Mouse (Mus musculus) CH12.LX (cell line): ENCODE data around the gene Ift81. TPM values are rescaled to one million over a fixed set of nuclear protein-coding genes. Genes with fewer than 3 reads are reported as not detected.

ENCODE experiments used
- DNase-seq: peaks from one replicate; pipeline ENCODE4 v3.0.0-alpha.2; 2013; ENCODE audit errors: extremely low read depth
- H3K27ac ChIP-seq: 2 replicates; pipeline ENCODE4 v1.5.1; 2012; ENCODE audit warnings: low read depth, mild to moderate bottlenecking, control low read depth, moderate library complexity; ENCODE audit not compliant: insufficient read depth
- H3K27me3 ChIP-seq: replicated peaks from 2 replicates; pipeline ENCODE3; 2012; ENCODE audit warnings: inconsistent platforms
- H3K36me3 ChIP-seq, 2 experiments: replicated peaks in 1 of 2; 2 replicates each; pipeline versions ENCODE3 to v1.6.1; 2012; ENCODE audit warnings: inconsistent platforms in 1 of 2, low read length in 1 of 2, mild to moderate bottlenecking in 1 of 2, mixed read lengths in 1 of 2, moderate library complexity in 1 of 2; ENCODE audit not compliant: control insufficient read depth in 1 of 2, insufficient read depth in 1 of 2
- H3K4me1 ChIP-seq, 2 experiments: 2 replicates each; pipeline ENCODE4 v1.6.1; 2012; ENCODE audit warnings: inconsistent platforms in 1 of 2, moderate library complexity in 1 of 2; ENCODE audit not compliant: insufficient read depth in 2 of 2, control insufficient read depth in 1 of 2
- H3K4me2 ChIP-seq: 2 replicates; pipeline ENCODE4 v1.6.1; 2012; ENCODE audit warnings: low read depth, mild to moderate bottlenecking, control low read depth; ENCODE audit not compliant: poor library complexity, insufficient read depth, severe bottlenecking
- H3K4me3 ChIP-seq, 3 experiments: fragments of 150-350 bp in 1 of 3; sonication (generic) in 1 of 3; replicated peaks in 1 of 3; 2 replicates each; pipeline versions ENCODE3 to v1.5.1; 2011 to 2012; ENCODE audit warnings: low read depth in 2 of 3, low read length in 2 of 3, mild to moderate bottlenecking in 2 of 3, moderate library complexity in 2 of 3, control low read depth in 1 of 3, improper control_type of control experiment in 1 of 3, inconsistent platforms in 1 of 3, mixed read lengths in 1 of 3; ENCODE audit not compliant: poor library complexity in 1 of 3
- H3K79me2 ChIP-seq: replicated peaks from 2 replicates; pipeline ENCODE4 v1.6.1; 2012; ENCODE audit warnings: mild to moderate bottlenecking, moderate library complexity; ENCODE audit not compliant: control insufficient read depth, poor library complexity, insufficient read depth, severe bottlenecking; ENCODE audit errors: extremely low read depth
- H3K9ac ChIP-seq: 2 replicates; pipeline ENCODE4 v1.6.1; 2012; ENCODE audit warnings: low read depth, mild to moderate bottlenecking, control low read depth, moderate library complexity; ENCODE audit not compliant: insufficient read depth
- H3K9me3 ChIP-seq: replicated peaks from 2 replicates; pipeline ENCODE3; 2012; ENCODE audit warnings: low read length, inconsistent platforms, mixed read lengths
- BHLHE40 ChIP-seq: IDR thresholded peaks from 2 replicates; pipeline ENCODE4 v1.6.1; 2011; ENCODE audit warnings: mild to moderate bottlenecking, low read depth, low read length, improper control_type of control experiment
- CHD1 ChIP-seq: IDR thresholded peaks from 2 replicates; pipeline ENCODE4 v1.6.1; 2012; ENCODE audit warnings: low read depth, low read length, improper control_type of control experiment, inconsistent platforms
- CHD2 ChIP-seq: IDR thresholded peaks from 2 replicates; pipeline ENCODE4 v1.6.1; 2011; ENCODE audit warnings: low read length, improper control_type of control experiment
- ETS1 ChIP-seq: conservative IDR thresholded peaks from 2 replicates; pipeline ENCODE4 v1.6.1; 2012; ENCODE audit warnings: low read depth, mild to moderate bottlenecking, inconsistent platforms, low read length, improper control_type of control experiment, moderate library complexity
- HCFC1 ChIP-seq: IDR thresholded peaks from 2 replicates; pipeline ENCODE4 v1.6.1; 2012; ENCODE audit warnings: low read depth, mild to moderate bottlenecking, inconsistent platforms, low read length, improper control_type of control experiment
- JUN ChIP-seq: IDR thresholded peaks from 2 replicates; pipeline ENCODE4 v1.6.1; 2011; ENCODE audit warnings: low read depth, mild to moderate bottlenecking, low read length, improper control_type of control experiment, moderate library complexity; ENCODE audit not compliant: insufficient read depth
- MAFK ChIP-seq: IDR thresholded peaks from 2 replicates; pipeline ENCODE4 v1.6.1; 2011; ENCODE audit warnings: low read length, improper control_type of control experiment; ENCODE audit not compliant: insufficient replicate concordance
- MXI1 ChIP-seq: IDR thresholded peaks from 2 replicates; pipeline ENCODE4 v1.6.1; 2011; ENCODE audit warnings: mild to moderate bottlenecking, low read depth, low read length, improper control_type of control experiment
- MYC ChIP-seq: IDR thresholded peaks from 2 replicates; pipeline ENCODE4 v1.6.1; 2011; ENCODE audit warnings: low read depth, mild to moderate bottlenecking, improper control_type of control experiment, low read length
- NRF1 ChIP-seq: IDR thresholded peaks from 2 replicates; pipeline ENCODE4 v1.6.1; 2014; ENCODE audit warnings: low read depth, mild to moderate bottlenecking, inconsistent platforms, low read length, improper control_type of control experiment, moderate library complexity
- PAX5 ChIP-seq: IDR thresholded peaks from 2 replicates; pipeline ENCODE4 v1.6.1; 2012; ENCODE audit warnings: low read length, inconsistent platforms, mixed read lengths
- POLR2AphosphoS2 ChIP-seq: IDR thresholded peaks from 2 replicates; pipeline ENCODE4 v1.6.1; 2011; ENCODE audit warnings: low read depth, low read length, improper control_type of control experiment
- RAD21 ChIP-seq: IDR thresholded peaks from 2 replicates; pipeline ENCODE4 v1.6.1; 2011; ENCODE audit warnings: low read depth, mild to moderate bottlenecking, low read length, improper control_type of control experiment, moderate library complexity
- TCF12 ChIP-seq: IDR thresholded peaks from 2 replicates; pipeline ENCODE4 v1.6.1; 2014; ENCODE audit warnings: low read depth, mild to moderate bottlenecking, inconsistent platforms, low read length, improper control_type of control experiment
- UBTF ChIP-seq: IDR thresholded peaks from 2 replicates; pipeline ENCODE4 v1.6.1; 2012; ENCODE audit warnings: low read depth, mild to moderate bottlenecking, inconsistent platforms, low read length, improper control_type of control experiment, moderate library complexity
- ZKSCAN1 ChIP-seq: IDR thresholded peaks from 2 replicates; pipeline ENCODE4 v1.6.1; 2012; ENCODE audit warnings: low read depth, inconsistent platforms, low read length, improper control_type of control experiment, borderline replicate concordance
- ZMIZ1 ChIP-seq: IDR thresholded peaks from 2 replicates; pipeline ENCODE4 v1.6.1; 2012; ENCODE audit warnings: low read depth, mild to moderate bottlenecking, inconsistent platforms, low read length, improper control_type of control experiment
- dilution Hi-C: fragments of 300-500 bp; cut with MboI; formaldehyde crosslinking; loops from 2 replicates; pipeline ENCODE4 v1.14.3; 2020; ENCODE audit warnings: low sequenced_read_pairs; ENCODE audit not compliant: extremely low pct_unique_long_range_greater_than_20kb, extremely low pct_ligation_motif_present
- in situ Hi-C: fragments of 300-500 bp; cut with MboI; formaldehyde crosslinking; loops from 3 replicates; pipeline ENCODE4 v1.14.3; 2019; ENCODE audit warnings: low sequenced_read_pairs, low pct_ligation_motif_present, low pct_unique_long_range_greater_than_20kb, mixed read lengths
- polyA plus RNA-seq: library from polyadenylated mRNA; unstranded; fragments of >175 nt; gene quantifications from 2 replicates; pipeline ENCODE4 v1.2.1, GENCODE M21; 2012; ENCODE audit warnings: low read depth; ENCODE audit not compliant: insufficient read length
- total RNA-seq, 2 experiments: library from RNA; depleted of rRNA; stranded (reverse); fragments of 300-350 nt in 1 of 2; fragments of >200 nt in 1 of 2; gene quantifications; 2 replicates each; pipeline ENCODE4 v1.2.3; 2012 to 2014

Ift81 gene
- total and polyA plus RNA-seq, 3 experiments = 3.1 to 5.0 (median 4.1) TPM

DNA sequence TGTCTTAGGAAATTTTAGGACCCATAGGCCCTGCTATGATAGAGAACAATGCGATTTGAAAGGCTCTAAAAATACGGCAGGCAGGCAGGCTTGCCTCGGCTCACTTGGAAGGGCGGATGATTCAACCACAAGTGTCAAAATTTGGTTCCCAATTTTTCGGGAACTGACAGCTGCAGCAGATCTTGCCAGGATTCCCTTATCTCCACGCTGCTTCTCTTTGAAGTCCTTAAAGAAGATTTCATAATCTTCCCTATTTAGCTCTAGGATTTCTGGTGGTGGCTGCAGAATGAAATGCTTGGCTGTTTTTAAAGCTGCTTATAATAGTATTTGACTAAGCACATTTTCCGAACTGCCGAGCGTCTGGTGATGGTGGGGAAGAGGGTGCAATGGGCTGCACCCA lies 28.8 kb downstream of the Ift81 start:
- H3K9me3 ChIP-seq = peaks cover 3% of the 10 kb centered on the region
- H3K27me3 ChIP-seq = no peaks in the 10 kb centered on the region
- H3K4me2 ChIP-seq = no peak overlapping the region
- H3K4me3 ChIP-seq = no peak overlapping the region
- peaks cover 0 to 2% of the 10 kb centered on the region in 2 experiments for H3K36me3 ChIP-seq
- no peaks in the 10 kb centered on the region for H3K4me1 ChIP-seq
- dilution Hi-C loops = no loop called here
- H3K79me2 ChIP-seq = no peaks in the 10 kb centered on the region
- in situ Hi-C loops = no loop called here
- H3K27ac ChIP-seq = no peak overlapping the region
- no peak overlapping the region for H3K9ac ChIP-seq
- no peak for DNase-seq
- TF ChIP-seq CHD1 = no peak
- TF ChIP-seq MYC = no peak
- no peak for TF ChIP-seq POLR2AphosphoS2
- no peak for TF ChIP-seq MAFK
- TF ChIP-seq BHLHE40 = no peak
- TF ChIP-seq PAX5 = no peak
- no peak for TF ChIP-seq CHD2
- TF ChIP-seq, all 38 proteins: peak for 0

DNA sequence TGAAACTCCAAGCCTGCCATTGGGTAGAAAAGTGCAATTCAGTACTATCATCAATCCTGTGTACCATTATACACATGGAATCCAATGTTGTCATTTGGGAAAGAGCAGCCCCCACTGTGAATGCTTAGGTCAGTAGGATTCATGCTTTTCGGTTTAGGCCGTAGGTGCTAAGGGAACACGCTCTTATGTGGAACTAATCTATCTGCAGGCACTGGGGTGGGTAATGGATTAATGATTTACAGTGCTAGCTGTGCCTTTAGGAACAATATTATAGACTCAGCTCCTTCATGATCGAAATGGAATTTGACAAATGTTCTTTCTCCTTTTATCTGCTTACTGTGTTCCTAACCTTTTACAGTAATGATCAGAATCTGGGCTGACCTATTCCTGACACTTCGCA lies 30.2 kb downstream of the Ift81 start:
- no peak overlapping the region for H3K4me3 ChIP-seq
- in situ Hi-C loops (no loop called here), dilution Hi-C loops (no loop called here)
- no peaks in the 10 kb centered on the region for H3K27me3 ChIP-seq
- no peaks in the 10 kb centered on the region for H3K79me2 ChIP-seq
- H3K27ac ChIP-seq = no peak overlapping the region
- H3K4me2 ChIP-seq = no peak overlapping the region
- H3K9me3 ChIP-seq = peaks cover 7% of the 10 kb centered on the region
- TF ChIP-seq ZMIZ1 (no peak), NRF1 (no peak), ETS1 (no peak), RAD21 (no peak), UBTF (no peak), HCFC1 (no peak), TCF12 (no peak), MXI1 (no peak), JUN (no peak), ZKSCAN1 (no peak)
- H3K9ac ChIP-seq = no peak overlapping the region
- peaks cover 0 to 4% of the 10 kb centered on the region in 2 experiments for H3K36me3 ChIP-seq
- no peaks in the 10 kb centered on the region for H3K4me1 ChIP-seq
- DNase-seq = no peak
